Mouse (Mus musculus): ENCODE results near the gene Gm11492. TPM values are rescaled to one million over a fixed set of nuclear protein-coding genes. Genes with fewer than 3 reads are reported as not detected.

Gene Gm11492
- polyA plus RNA-seq, 1 experiment: not detected

DNA sequence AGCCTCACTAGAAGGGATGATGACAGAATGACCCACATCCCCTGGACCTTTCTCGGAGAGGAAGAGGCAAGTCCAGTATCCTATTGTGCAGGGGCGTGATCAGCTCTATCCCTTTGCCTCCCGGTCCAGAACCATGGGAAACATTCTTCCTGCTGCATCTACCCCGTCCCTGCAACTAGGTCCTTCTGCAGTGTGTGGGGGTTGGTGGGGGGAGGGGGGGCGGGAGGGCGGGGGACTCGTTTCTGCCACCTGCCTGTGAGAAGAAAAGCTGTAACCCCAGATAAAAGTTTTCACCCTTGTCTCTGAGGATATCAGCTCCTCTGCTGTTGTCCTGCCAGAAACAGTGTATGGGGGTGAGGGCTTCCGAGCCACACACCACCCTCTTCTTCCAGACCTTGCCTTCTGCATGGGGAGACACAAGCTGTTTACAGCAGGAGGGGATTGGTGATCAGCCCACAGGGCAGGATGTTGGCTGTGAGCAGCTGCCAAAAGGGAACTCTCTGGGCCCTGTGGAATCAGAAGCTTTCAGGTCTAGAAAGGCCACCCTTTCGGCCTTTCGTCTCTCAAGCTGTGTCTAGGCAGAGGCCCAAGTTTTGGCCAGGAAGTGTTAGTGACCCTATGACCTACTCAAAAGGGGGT is 12.6 kb downstream of the Gm11492 start:
- no peaks in the 10 kb centered on the region for H3K36me3 ChIP-seq (ENCODE audit: control insufficient read depth, insufficient read depth, low read length)
- H3K27me3 ChIP-seq (ENCODE audit: control insufficient read depth, insufficient read depth, low read length): peaks cover 4% of the 10 kb centered on the region
- peak overlapping the region; percentile 63 for H3K27ac ChIP-seq (ENCODE audit: insufficient read depth, low read depth, low read length)
- TF ChIP-seq CTCF (IDR thresholded peaks at IDR 0.05; ENCODE audit: extremely low read depth, insufficient read length, insufficient replicate concordance, low read depth, low read length) (no peak), POLR2A (IDR thresholded peaks at IDR 0.05; ENCODE audit: low read depth, low read length) (no peak)
- peaks cover 14% of the 10 kb centered on the region; the same call in 1 of the 2 replicates for H3K4me1 ChIP-seq (ENCODE audit: control insufficient read depth, insufficient read depth, insufficient read length, low read length)
- 34% methylated on average over 10 of the region's 10 CpGs for WGBS
- peak overlapping the region; percentile 69 for H3K4me3 ChIP-seq (ENCODE audit: low read depth, low read length)

DNA sequence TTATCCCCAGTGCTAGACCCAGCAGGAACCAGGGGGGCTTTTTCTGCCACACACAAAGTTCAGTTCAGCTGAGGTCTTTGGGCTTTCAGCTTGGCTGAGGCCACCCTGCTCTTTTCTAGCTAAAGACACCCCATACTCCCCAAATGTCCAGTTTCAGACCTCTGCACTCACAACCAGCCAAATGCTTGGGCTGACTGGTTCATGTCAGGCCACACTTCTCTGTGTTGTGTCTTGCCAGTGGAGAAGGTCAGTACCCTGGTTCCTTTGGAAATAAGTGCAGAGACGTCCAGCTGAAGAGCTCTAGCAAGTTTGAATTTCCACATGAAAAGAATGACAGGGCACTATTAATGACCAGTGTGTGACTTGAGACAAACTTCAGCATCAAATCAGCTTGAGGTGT is 13.3 kb downstream of the Gm11492 start:
- H3K4me3 ChIP-seq (ENCODE audit: low read depth, low read length): peak overlapping the region; percentile 47; the same call in 1 of the 2 replicates

DNA sequence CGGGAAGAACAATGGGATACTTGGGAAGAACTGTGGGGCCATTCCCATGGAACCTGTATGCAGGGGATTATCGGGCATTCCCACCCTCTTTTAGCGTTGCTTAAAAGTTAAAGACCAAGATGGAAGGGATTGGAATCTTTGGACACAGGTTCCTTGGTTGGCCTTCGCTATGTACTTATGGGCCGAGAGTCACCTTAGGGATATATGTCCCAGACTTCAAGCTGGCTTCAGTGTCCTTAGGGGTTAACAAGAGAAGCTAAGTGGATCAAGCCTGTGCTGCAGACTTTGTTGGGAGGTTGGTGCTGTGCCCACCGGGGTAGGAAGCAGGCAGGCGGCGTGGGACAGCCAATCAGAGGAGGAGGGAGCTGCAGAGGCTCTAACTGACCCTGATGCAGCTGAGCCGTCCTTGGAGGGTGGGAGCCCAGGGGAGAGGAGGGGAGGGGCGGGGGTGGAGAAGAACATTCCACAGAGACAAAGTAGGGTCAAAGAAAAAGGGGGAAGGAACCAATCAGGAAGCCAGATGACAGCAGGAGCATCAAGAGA is 14.2 kb downstream of the Gm11492 start:
- Histone ChIP-seq H3K4me3 (ENCODE audit: low read depth, low read length) (peak overlapping the region; percentile 15; the same call in 1 of the 2 replicates), H3K27ac (ENCODE audit: insufficient read depth, low read depth, low read length) (peak overlapping the region; percentile 19; the same call in 1 of the 2 replicates), H3K36me3 (ENCODE audit: control insufficient read depth, insufficient read depth, low read length) (no peaks in the 10 kb centered on the region), H3K27me3 (ENCODE audit: control insufficient read depth, insufficient read depth, low read length) (peaks cover 4% of the 10 kb centered on the region), H3K4me1 (ENCODE audit: control insufficient read depth, insufficient read depth, insufficient read length, low read length) (peaks cover 16% of the 10 kb centered on the region)
- TF ChIP-seq POLR2A (IDR thresholded peaks at IDR 0.05; ENCODE audit: low read depth, low read length) (no peak), CTCF (IDR thresholded peaks at IDR 0.05; ENCODE audit: extremely low read depth, insufficient read length, insufficient replicate concordance, low read depth, low read length) (no peak)
- WGBS: 58% methylated on average over 10 of the region's 10 CpGs

More for the DNA sequence above, 13.3 kb downstream of the Gm11492 start:
- Histone ChIP-seq H3K4me1 (ENCODE audit: control insufficient read depth, insufficient read depth, insufficient read length, low read length) (peaks cover 16% of the 10 kb centered on the region), H3K36me3 (ENCODE audit: control insufficient read depth, insufficient read depth, low read length) (no peaks in the 10 kb centered on the region), H3K27me3 (ENCODE audit: control insufficient read depth, insufficient read depth, low read length) (peaks cover 4% of the 10 kb centered on the region), H3K27ac (ENCODE audit: insufficient read depth, low read depth, low read length) (peak overlapping the region; percentile 54)
- WGBS: 69% methylated on average over 1 of the region's 1 CpGs
- TF ChIP-seq POLR2A (IDR thresholded peaks at IDR 0.05; ENCODE audit: low read depth, low read length) (no peak), CTCF (IDR thresholded peaks at IDR 0.05; ENCODE audit: extremely low read depth, insufficient read length, insufficient replicate concordance, low read depth, low read length) (no peak)

DNA sequence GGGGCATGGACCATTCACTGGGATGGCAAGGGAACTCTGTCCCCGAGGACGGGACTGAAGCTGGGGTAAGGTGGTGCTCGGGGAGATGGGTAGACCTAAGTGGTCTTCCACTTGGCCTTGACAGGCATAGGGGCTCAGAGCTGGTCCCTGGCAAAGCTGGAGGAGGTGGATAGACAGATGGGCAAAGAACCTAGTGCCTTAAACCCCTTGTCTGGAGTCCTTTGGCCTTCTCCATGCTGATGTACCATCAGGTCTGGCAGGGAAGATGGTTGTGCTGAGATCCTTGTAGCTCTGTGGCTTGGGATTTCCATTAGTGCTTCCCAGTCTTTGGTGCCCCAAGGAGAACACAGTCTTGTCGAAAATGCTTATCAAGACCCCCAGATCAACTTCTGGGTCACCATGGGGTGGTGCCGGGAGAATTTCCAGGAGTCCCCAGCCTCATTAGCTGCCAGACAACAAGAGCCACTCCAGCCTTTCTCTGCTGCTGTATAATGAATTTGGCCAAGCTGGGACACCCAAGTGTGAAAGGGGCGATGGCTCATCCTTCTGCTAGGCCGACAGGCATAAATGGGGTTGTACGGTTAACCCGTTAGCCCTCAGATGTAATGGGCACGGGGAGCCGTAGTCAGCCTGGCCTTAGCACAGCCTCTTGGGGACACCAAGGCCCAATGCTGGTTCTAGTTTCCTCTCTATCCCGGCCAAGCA is 14.9 kb downstream of the Gm11492 start:
- WGBS: 83% methylated on average over 12 of the region's 12 CpGs
- TF ChIP-seq CTCF (IDR thresholded peaks at IDR 0.05; ENCODE audit: extremely low read depth, insufficient read length, insufficient replicate concordance, low read depth, low read length): no peak
- no peak for TF ChIP-seq POLR2A (IDR thresholded peaks at IDR 0.05; ENCODE audit: low read depth, low read length)
- Histone ChIP-seq H3K27ac (ENCODE audit: insufficient read depth, low read depth, low read length) (peak overlapping the region; percentile 19), H3K4me3 (ENCODE audit: low read depth, low read length) (peak overlapping the region; percentile 15; the same call in 1 of the 2 replicates), H3K4me1 (ENCODE audit: control insufficient read depth, insufficient read depth, insufficient read length, low read length) (peaks cover 16% of the 10 kb centered on the region), H3K27me3 (ENCODE audit: control insufficient read depth, insufficient read depth, low read length) (peaks cover 4% of the 10 kb centered on the region), H3K36me3 (ENCODE audit: control insufficient read depth, insufficient read depth, low read length) (no peaks in the 10 kb centered on the region)

DNA sequence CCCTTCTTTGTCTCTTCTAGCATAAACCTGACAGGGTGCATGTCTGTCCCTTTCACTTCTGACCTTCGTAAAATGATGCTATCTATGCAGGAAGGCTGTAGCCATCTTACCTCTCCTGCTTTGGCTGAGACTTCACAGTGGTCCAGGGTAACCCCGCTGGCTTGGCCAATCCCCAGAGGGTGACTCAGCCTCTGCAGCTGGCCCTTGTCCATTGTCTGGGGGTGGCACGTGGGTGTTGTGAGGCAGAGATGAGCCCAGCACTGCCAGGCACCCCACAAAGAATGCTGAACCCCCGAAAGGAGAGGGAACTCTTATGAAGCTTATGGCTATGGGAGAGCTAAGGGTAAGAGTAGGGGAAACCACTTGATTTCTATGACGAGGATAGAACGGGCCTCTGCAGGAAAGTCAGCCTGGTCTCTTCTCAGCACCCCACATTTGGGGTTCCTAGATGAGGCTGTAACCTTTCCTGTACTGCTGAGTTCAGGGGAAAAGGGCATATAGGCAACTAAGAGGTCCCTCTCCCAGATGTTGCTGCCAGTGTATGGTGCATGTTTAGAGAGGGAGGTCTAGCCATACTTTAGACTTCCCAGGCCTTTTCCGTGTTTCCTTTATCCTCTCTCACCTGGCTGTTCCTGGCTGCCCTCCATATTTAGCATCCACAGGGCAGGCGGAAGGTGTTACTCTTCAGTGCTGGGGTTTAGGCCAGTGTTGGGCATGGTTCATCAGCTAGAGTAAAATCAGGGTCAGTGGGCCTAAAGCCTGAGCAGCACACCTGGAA is 15.7 kb downstream of the Gm11492 start:
- 71% methylated on average over 8 of the region's 8 CpGs for WGBS
- H3K4me1 ChIP-seq (ENCODE audit: control insufficient read depth, insufficient read depth, insufficient read length, low read length): peaks cover 16% of the 10 kb centered on the region
- no peak for TF ChIP-seq CTCF (IDR thresholded peaks at IDR 0.05; ENCODE audit: extremely low read depth, insufficient read length, insufficient replicate concordance, low read depth, low read length)
- no peak for TF ChIP-seq POLR2A (IDR thresholded peaks at IDR 0.05; ENCODE audit: low read depth, low read length)
- H3K4me3 ChIP-seq (ENCODE audit: low read depth, low read length): no peak overlapping the region
- H3K36me3 ChIP-seq (ENCODE audit: control insufficient read depth, insufficient read depth, low read length): no peaks in the 10 kb centered on the region
- peaks cover 4% of the 10 kb centered on the region for H3K27me3 ChIP-seq (ENCODE audit: control insufficient read depth, insufficient read depth, low read length)
- H3K27ac ChIP-seq (ENCODE audit: insufficient read depth, low read depth, low read length): no peak overlapping the region

DNA sequence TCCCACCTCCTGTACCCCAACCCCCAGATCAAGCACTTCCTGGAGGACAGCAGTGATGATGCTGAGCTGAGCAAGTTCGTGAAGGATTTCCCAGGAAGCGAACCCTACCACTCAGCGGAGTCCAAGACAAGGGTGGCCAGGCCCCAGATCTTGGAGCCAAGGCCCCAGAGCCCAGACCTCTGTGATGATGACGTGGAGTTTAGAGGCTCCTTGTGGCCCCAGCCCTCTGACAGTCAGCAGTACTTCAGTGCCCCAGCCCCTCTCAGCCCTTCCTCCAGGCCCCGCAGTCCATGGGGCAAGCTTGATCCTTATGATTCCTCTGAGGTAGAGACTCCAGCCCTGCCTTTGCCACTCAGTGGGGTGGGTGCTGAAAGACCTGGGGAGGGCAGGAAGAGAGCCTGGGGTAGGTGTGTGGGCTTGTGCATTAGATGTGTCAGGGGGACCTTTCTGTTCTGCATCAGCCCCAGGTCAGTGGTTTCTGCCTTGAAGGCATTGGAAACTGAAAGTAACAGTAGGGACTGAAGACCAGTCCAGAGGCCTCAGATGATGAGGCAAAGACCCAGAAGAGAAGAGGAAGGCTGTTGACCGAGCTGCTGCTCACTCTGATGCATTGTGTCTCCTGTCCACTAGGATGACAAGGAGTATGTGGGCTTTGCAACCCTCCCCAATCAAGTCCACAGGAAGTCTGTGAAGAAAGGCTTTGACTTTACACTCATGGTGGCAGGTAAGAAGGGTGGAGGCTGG is 17.0 kb downstream of the Gm11492 start:
- WGBS: 74% methylated on average over 6 of the region's 6 CpGs
- Histone ChIP-seq H3K27me3 (ENCODE audit: control insufficient read depth, insufficient read depth, low read length) (peaks cover 1% of the 10 kb centered on the region), H3K4me1 (ENCODE audit: control insufficient read depth, insufficient read depth, insufficient read length, low read length) (peaks cover 8% of the 10 kb centered on the region), H3K36me3 (ENCODE audit: control insufficient read depth, insufficient read depth, low read length) (no peaks in the 10 kb centered on the region), H3K27ac (ENCODE audit: insufficient read depth, low read depth, low read length) (peak overlapping the region; percentile 61), H3K4me3 (ENCODE audit: low read depth, low read length) (no peak overlapping the region)
- no peak for TF ChIP-seq POLR2A (IDR thresholded peaks at IDR 0.05; ENCODE audit: low read depth, low read length)
- TF ChIP-seq CTCF (IDR thresholded peaks at IDR 0.05; ENCODE audit: extremely low read depth, insufficient read length, insufficient replicate concordance, low read depth, low read length): no peak

Data from small intestine, adult 2 months (tissue).